Mouse (Mus musculus) bone marrow macrophage, adult 2 months (primary cell): ENCODE data around the gene C1rl.

Experiments used
- CTCF ChIP-seq: IDR thresholded peaks from 2 replicates; pipeline ENCODE4 v1.5.1; 2012; ENCODE audit warnings: low read depth, mild to moderate bottlenecking, low read length, moderate library complexity
- POLR2A ChIP-seq: IDR thresholded peaks from 2 replicates; pipeline ENCODE4 v1.6.1; 2012; ENCODE audit warnings: mild to moderate bottlenecking, low read depth, low read length, borderline replicate concordance

DNA sequence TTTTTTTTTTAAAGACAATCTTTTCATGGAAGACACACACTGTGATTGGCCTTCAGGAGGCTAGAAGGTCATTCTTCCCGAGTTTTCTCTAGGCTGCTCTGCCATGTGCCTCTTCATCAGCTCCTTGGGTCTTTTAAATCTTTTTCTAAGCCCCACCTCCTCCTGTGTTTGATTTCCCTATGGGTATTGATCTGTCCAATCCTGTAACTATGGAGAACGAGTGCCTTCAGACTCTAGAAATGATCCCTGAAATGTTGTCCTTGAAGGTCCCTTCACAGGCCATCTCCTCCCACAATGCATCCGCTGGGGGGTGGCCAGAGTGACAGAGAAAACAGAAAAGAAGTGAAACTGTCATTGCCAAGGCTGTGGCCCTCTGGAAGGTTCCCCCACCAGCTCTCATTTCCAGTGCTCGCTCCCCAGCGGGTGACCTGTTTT lies 15.7 kb upstream of the C1rl start:
- TF ChIP-seq POLR2A (no peak), CTCF (no peak)
